Mouse (Mus musculus): ENCODE data around the gene F12.

The F12 gene

DNA sequence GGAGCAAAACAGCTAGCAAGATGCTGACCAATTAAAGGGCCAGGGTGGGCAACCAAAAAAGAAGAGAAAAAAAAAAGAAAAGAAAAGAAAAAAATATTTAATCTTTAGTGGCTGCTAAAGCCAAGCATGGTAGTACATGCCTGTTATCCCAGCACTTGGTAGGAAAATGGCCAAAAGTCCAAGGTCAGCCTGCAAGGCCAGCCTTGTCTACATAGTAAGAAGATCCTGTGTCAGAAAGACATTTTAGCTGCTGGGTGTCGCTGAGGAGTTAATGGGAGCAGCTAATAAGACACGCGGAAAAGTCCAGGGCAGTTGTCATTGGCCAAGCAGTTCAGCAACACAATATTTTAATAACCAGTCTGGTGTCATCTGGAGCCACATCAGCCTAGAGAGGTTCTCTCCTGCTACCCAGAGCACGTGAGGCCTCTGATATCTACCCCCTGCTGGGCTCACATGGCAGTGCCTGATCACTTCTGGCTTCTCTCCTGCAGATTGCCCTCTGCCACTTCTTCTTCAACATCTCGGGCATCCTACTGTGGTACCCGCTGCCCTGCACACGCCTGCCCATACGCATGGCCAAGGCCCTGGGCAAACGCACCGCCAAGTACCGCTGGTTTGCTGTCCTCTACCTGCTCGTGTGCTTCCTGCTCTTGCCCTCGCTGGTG is 13.8 kb downstream of the F12 start:
- DNase-seq = no peak

GRCm38 (mm10) chr13:55411826-55412225 is 14.8 kb downstream of the F12 start:
- no peak for DNase-seq

DNA sequence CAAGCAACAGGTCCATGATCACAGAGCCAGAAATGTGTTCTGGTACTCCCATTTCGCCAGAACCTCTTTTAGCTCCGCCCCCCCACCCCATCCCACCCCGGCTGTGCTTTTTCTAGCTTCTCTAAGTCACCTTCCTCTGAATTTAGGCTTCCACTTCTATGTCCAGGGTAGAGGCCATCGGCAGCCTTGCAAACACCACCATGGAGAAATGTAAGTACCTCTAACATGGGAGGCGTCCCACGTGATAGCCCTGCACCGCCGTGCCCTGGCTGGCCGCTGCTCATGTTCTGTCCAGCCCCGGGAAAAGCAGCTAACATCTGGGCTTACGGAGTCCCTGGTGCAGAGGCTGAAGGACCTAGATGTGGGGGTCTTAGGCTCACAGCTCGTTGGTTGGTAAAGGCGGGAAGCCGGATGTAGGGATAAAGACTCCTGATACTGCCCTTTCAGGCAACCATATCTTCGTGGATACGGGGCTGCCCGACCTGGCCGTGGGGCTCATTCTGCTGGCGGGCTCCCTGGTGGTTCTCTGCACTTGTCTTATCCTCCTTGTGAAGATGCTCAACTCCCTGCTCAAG is 18.0 kb downstream of the F12 start:
- no peak for DNase-seq

- DNase-seq = no peak
These were observed 19.3 kb downstream of the F12 start for GRCm38 (mm10) chr13:55407341-55407740.

DNA sequence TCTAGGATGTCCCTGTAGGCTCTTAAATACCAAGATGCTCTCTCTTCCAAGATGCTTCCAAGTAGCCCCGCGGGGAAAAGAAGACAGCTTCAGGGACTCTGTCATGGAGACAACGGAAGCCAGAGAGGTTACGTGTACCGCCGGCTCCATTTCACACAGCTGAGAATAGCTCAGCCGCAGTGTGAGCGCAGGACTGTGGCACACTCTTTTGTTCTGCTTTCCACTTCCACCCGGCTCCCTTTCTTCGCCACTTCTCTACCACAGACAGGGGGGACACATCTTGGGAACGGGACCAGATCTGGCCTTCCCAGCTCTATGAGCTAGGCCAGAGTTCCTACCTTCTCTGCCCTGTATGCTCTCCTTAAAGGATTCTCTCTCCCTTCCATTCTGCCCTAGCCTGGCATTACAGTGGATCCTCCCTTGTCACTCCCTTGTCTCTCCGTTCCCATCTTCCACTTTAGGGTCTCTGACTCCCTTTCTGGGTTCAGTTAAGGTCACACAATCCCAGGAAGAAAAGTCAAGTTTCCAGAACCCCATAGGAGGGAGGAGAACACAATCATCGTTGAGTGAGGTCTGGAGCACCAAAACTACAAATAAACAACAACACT is 20.7 kb downstream of the F12 start:
- DNase-seq = no peak

DNA sequence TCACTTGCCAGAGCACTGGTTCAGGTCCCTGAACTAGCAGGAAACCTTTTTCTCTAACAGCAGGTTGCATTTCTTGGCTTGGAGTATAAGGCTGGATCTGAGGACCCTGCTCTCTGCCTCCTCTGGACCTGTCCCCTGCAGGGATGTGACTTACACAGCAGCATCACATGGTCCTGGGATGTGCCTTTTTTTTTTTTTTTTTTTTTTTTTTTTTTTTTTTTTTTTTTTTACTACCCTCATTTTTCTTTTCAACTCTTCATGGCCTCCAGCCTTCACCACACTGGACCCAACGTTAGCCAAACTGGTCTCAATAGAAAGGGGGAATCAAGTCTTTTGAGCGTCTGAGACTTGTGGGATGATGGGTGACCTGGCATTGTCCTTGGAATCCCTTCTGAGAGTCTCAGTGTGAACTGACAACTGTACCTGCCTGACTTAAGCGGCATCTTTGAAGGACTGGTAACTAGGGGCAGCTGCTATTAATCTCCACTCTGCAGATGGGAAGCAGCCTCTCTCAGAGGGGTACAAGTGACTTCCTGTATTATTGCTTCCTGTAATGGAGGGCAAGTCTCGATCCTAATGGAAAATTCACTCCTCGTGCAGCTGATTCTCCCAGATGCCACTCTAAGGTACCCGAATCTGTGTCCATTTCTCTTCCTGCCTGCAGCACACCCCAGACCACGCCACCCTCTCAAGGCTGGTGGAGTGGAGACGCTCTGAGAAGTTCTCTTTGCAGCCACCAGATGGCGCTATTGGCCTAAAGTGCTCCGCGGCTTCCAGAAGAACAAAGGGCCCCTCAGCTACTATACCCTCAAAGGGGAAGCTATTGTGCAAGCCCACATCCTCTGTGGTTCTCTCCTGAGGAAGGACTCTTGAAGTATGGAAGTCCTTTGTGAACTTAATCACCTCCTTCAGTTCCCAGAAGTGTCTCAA is 21.5 kb downstream of the F12 start:
- peak; percentile 82 for DNase-seq

GRCm38 (mm10) chr13:55403935-55404852 is 22.4 kb downstream of the F12 start:
- DNase-seq = peak; percentile 59

DNA sequence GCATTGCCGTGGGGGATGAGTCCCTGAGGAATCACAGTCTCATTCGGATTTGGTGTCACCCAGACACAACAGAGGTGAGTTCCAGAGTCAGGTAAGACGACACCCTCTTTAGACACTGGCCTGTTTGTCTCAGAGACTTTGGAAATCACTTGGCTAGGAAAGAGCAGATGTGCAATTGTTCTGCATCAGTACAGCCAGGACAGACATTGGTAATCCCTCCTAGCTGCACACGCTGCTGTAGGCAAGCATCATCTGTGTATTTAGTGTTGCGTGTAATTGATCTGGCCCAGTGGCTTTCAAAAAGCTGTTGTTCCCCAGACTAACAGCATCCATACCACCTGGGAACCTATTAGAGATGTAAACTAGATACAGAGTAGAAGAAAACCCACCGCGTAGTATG is 23.3 kb downstream of the F12 start:
- DNase-seq = no peak

DNA sequence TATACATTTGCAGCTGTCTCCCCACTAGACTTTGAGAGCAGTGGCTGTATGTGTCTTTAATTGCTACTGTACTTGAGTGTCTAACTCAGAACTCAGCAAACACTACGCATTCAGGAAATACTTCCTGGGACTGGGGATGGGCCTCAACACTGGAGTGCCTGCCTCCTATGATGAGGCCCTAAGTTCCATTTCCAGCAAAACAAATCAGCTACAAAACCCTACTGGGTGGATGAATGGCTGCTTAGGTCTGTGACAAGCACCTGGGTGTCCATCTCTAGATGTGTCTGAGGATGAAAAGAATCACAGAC is 26.6 kb downstream of the F12 start:
- DNase-seq = no peak

DNA sequence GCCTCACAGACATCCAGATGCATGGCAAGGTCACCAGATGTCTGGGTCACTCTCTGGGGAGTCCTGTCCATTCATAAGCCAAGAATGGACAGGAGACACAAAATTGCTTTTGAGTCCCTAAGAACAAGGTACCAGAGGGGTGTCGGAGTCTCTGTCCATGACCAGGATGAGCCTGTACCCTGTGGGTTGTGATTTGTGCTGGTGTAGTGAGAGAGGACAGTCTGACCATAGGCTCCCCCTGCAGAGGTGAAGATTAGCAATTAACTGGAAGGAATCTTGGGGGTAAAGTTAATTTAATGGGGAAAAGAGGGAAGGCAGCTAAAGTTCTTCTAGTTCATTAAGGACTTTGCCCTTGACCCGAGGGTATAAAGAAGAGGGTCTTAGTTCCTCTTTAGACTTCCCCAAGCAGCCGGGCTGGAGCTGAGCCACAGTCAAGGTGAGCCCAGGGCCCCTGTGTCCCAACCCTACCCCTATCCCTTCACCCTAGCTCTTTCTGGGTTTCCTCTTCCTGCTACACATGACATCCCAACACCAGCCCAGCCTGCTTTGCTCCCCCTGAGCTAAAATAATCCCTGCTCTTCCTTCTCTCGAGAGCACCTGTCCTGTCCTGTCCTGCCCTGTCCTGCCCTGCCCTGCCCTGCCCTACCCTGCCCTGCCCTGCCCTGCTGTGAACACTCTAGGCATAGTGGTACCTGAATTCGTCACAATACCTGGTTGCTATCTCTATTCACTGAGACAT is 27.1 kb downstream of the F12 start:
- DNase-seq = no peak

DNA sequence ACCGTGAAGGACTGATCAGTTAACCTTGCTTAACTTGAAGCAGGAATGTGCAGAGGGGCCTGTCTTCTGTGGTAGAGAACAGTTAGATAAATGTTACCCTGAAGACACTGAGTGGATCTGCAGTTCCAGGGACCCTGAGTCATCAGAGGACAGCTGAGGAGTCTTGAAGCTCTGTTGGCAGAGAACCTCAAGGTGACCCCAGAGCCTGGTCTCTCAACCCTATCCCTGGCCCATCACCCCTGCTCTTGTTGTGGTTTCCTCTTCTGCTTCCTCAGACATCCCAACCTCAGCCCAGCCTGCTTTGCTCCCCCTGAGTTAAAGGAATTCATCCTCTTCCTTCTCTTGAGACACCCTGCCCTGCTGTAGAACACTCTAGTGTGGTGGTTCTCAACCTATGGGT is 28.5 kb downstream of the F12 start, which contains the start of gene Slc34a1:
Gene Slc34a1, plus strand, starts transcription at position 100 of the 400 bp plus-strand sequence.
- DNase-seq = no peak

DNA sequence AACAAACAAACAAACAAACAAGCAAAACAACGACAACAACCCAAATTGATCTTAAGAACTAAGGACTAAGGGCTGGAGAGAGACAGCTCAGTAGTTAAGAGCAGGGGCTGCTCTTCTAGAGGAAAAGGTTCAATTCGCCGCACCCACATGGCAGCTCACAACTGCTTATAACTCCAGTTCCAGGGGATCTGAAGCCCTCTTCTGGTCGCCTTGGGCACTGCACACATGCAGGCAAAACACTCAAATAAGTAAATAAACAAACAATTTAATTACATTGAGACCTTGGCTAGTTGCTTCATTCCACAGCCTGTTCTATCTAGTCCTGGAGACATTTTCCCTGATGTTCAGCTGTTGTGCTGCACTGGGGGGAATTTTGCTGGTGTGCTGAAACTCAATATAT is 33.7 kb downstream of the F12 start:
- no peak for DNase-seq

- DNase-seq = no peak
These were observed 35.0 kb downstream of the F12 start for GRCm38 (mm10) chr13:55391626-55392029.

DNA sequence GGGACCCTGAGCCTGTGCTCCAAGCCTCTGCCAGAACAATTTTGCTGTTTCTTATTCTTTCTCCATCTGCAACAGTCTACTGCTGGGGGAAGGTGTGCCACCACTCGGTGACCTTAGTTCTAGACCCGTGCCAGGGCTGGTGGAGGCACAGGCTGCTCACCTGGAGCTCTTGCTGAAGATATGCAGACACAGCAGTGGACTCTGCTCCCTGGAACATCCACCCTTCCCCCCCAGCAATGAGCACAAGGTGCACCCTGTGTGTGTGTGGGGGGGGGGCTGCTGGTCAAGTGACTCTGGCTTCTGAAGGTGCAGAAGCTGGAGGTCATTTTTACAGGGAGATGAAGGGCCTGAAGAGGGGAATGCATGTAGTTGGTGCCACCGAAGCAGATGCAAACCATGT is 35.9 kb downstream of the F12 start:
- no peak for DNase-seq

GRCm38 (mm10) chr13:55381790-55382189 is 44.8 kb downstream of the F12 start:
- peak; percentile 82 for DNase-seq

- DNase-seq = no peak
These were observed 47.5 kb downstream of the F12 start for GRCm38 (mm10) chr13:55378907-55379580.

- no peak for DNase-seq
These were observed 50.7 kb downstream of the F12 start for GRCm38 (mm10) chr13:55375877-55376276.

- no peak for DNase-seq
These were observed 52.2 kb downstream of the F12 start for GRCm38 (mm10) chr13:55374206-55374924.

- no peak for DNase-seq
These were observed 54.9 kb downstream of the F12 start for GRCm38 (mm10) chr13:55371740-55372139.

DNA sequence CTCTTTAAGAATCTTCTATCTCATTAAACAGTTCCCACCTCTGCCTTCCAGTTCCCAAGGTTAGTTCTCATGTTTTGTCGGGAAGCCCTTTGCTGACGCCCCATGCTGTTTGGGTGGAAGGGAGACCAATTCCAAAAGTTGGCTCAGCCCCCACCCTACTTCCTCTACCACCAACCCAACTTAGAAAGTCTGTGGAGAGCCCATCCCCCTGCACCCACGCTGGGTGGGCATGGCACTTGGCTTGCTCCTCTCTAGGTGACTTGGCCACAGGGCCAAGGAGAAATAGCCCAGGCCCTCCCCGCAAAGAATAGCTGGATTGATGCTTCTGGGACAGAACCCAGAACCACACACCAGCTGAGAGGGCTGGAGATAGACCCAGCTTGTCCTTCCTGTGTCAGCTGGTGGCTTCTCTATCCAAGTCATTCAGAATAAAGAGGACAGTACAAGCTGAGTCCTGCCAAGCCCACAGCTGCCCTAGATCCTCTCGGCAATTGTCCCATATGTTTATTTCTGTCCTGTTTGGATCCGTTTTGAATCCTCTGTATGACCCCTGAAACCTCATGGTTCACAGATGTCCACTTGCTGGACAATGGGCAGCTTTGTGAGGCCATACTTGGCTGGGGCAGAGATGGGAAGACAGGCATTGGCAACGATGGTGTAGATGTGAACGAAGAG is 55.4 kb downstream of the F12 start:
- DNase-seq = no peak

All from right cerebral cortex, postnatal 25 days (tissue).